Mouse (Mus musculus) regulatory T cell (primary cell): ENCODE results near the gene Gm9745.
"Not testable (repeated sequence)": the region's sequence is repeated elsewhere in the genome, so short reads cannot be mapped to it uniquely, and the experiment has no call there.

Experiments used
- in situ Hi-C: fragments of 300-600 bp; cut with MboI, MseI; formaldehyde crosslinking; loops from one replicate; pipeline ENCODE4 v1.15.1; 2025; ENCODE audit warnings: high pct_unique_total_duplicates

The Gm9745 gene

GRCm38 (mm10) chr13:8948131-8948530 is at the start of gene Gm9745:
Gene Gm9745, minus strand, starts transcription at chr13:8948231.
- in situ Hi-C loops, result not testable (repeated sequence)

GRCm38 (mm10) chr13:8997221-8997620 is 49.2 kb upstream of the Gm9745 start:
- in situ Hi-C loops, result loop anchor here (10.0 kb wide), 1 partner anchor 128 kb away; no protein-coding TSS in a partner anchor

GRCm38 (mm10) chr13:8995990-8996786 is 48.2 kb upstream of the Gm9745 start, which contains the start of gene Gtpbp4:
Gene Gtpbp4, minus strand, starts transcription at chr13:8996083.
- in situ Hi-C loops, result loop anchor here (10.0 kb wide), 1 partner anchor 129 kb away; no protein-coding TSS in a partner anchor

GRCm38 (mm10) chr13:8995159-8995989 is 47.3 kb upstream of the Gm9745 start:
- in situ Hi-C loops, result loop anchor here (10.0 kb wide), 1 partner anchor 129 kb away; no protein-coding TSS in a partner anchor

GRCm38 (mm10) chr13:8992231-8992630 is 44.2 kb upstream of the Gm9745 start:
- in situ Hi-C loops, result loop anchor here (10.0 kb wide), 1 partner anchor 133 kb away; no protein-coding TSS in a partner anchor

GRCm38 (mm10) chr13:8972972-8973371 is 24.9 kb upstream of the Gm9745 start:
- in situ Hi-C loops, result loop anchor here (10.0 kb wide), 1 partner anchor 98 kb away; the partner anchor contains the start of gene Wdr37

DNA sequence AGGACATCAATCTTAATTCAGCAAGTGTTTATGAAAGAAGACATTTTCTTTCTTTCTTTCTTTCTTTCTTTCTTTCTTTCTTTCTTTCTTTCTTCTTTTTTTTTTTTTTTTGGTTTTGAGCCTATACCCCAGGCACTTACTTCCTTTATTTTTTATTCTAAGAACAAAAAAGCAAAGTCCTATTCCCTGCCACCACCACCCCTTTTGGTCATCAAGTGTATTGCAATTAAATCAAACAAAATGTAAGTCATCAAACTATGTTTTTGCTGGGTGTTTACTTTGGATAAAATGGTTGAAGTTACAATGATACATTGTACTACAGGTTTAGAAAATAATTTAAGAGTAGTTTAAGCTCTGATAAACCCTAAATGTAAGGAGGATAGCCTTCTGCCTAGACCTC is 24.3 kb upstream of the Gm9745 start:
- in situ Hi-C loops, result loop anchor here (10.0 kb wide), 1 partner anchor 98 kb away; the partner anchor contains the start of gene Wdr37

DNA sequence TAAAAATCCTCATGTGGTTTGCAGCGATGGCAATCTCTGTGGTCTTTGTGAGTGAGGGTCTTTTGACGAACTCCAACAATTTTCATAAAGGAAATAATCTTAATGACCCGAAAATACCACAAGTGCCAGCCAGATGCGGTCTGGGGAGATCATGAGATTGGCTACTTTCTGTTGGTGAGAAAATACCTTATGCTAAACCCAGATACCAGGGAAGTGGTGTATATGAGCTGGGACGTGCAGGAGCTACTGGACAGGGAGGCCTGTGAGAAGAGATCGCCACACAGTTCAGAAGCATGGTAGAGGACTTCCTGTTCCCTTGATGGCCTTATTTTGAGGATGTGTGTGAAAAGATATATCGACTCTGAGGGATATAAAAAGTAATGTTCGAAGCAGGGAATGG is 19.7 kb upstream of the Gm9745 start:
- in situ Hi-C loops, result no loop called here

DNA sequence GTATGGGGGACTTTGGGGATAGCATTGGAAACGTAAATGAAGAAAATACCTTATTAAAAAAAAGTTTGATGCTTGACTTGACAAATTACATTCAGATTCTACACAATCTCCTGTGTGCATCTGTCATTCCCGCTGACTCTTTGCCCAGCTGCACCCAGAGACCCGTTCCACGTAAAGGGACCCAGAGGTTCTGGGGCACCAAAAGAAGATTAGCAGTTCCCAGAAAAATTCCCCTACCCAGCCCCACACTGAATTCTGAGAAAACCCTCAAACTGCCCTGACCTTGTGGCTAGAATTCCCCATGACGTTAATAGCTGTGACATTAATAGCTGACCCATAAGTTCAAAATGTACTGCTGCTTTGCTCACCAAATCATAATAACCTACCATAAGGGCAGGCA is 17.2 kb upstream of the Gm9745 start:
- in situ Hi-C loops, result no loop called here

DNA sequence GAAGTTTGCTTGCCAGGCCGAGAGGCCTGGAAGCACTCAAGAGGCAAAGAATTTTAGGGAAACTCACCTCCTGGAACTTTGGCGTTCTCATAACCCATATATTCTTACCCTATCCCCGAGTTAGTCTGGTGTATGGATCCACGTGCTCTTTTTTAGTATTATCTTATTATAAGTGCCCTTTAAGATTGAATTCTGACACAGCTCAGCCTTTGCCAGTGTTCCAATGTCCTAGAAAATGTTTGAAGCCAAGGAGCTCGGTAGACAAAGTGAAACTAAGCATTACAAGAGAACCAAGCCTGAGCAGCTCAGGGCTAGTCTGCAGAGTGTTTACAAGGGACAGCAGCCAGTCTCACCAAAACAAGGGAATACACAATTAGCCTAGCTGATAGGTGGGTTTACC is 14.2 kb upstream of the Gm9745 start:
- in situ Hi-C loops, result not testable (repeated sequence)

GRCm38 (mm10) chr13:8961128-8961888 is 13.3 kb upstream of the Gm9745 start:
- in situ Hi-C loops, result not testable (repeated sequence)

GRCm38 (mm10) chr13:8959554-8959953 is 11.5 kb upstream of the Gm9745 start:
- in situ Hi-C loops, result not testable (repeated sequence)

GRCm38 (mm10) chr13:8959058-8959457 is 11.0 kb upstream of the Gm9745 start:
- in situ Hi-C loops, result not testable (repeated sequence)

DNA sequence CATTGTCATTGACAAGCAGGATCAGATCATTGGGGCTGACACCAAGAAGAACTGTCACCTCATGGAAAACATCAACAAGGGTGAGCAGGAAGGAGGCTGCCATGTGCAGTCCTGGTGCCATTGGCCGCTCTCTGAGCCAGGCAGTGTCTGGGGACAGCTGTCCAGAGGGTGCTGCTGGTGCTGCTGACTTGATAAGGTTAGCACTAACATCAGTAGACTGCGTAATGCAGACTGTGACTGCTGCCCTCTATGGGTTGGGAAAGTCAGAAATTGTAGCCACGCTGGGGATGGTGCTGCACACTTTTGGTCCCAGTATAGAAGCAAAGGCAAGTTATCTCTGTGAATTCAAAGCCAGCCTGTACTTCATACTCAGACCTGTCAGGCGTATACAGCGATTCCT is 8.8 kb upstream of the Gm9745 start:
- in situ Hi-C loops, result not testable (repeated sequence)

- in situ Hi-C loops, result not testable (repeated sequence)
These were observed 7.1 kb upstream of the Gm9745 start for GRCm38 (mm10) chr13:8955127-8955526.

DNA sequence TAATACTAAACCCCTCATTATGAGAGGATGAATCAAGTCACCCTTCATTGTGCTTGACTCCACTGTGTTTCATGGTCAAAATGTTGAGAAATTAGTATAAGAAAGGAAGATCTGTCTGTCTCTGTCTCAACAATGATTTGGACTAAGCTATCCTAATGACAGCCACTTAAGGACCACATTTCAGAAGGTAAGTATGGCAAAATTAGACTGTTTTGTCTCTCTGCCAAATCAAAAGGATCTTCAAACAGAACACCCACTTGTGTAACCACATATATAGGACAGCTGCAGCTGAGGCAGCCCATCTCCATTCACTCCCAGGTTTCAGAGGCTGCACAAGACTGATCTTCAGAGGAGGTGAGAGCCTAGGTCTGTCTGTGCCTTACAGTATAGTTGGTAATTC is 4.5 kb upstream of the Gm9745 start, which contains the start of gene Idi2:
Gene Idi2, plus strand, starts transcription at position 301 of the 400 bp plus-strand sequence.
- in situ Hi-C loops, result not testable (repeated sequence)

DNA sequence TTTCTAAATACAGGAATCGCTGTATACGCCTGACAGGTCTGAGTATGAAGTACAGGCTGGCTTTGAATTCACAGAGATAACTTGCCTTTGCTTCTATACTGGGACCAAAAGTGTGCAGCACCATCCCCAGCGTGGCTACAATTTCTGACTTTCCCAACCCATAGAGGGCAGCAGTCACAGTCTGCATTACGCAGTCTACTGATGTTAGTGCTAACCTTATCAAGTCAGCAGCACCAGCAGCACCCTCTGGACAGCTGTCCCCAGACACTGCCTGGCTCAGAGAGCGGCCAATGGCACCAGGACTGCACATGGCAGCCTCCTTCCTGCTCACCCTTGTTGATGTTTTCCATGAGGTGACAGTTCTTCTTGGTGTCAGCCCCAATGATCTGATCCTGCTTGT is 4.2 kb downstream of the Gm9745 start:
- in situ Hi-C loops, result not testable (repeated sequence)

DNA sequence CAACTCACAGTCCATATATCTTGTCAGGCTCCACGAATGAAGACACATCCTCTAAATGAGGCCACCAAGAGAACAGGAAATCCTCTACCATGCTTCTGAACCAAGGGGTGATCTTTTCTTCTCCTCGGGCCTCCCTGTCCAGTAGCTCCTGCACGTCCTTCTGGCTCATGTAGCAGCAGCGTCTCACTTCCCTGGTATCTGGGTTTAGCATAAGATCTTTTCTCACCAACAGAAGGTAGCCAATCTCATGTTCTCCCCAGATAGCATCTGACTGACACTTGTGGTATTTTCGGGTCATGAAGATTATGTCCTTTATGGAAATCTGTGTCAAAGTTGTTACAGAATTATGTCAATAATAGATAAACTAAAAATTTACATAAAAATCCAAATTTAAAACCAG is 6.3 kb downstream of the Gm9745 start:
- in situ Hi-C loops, result not testable (repeated sequence)

GRCm38 (mm10) chr13:8941110-8941509 is 6.9 kb downstream of the Gm9745 start:
- in situ Hi-C loops, result not testable (repeated sequence)

GRCm38 (mm10) chr13:8937611-8938140 is 10.4 kb downstream of the Gm9745 start:
- in situ Hi-C loops, result not testable (repeated sequence)

DNA sequence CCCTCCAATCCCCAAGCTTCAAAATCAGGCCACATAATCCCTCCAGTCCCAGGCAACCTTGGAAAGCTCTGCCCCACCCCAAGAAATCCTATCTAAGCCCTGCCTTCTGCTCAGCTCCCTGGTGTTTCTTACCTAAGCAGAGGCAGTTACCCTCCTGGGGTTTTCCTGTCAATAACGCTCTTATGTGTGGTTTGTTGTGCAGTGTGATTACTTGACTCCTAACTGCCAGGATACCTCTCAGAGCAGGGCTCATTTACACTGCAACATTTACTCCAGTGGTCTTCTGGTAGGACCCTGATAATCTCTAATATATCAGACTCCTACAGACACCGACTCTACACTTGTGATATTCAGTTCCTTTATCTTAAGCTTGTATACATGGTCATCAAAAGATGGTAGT is 14.5 kb downstream of the Gm9745 start:
- in situ Hi-C loops, result no loop called here
